Mouse (Mus musculus) hindbrain, embryonic 16.5 days (tissue): ENCODE measurements at regions not wholly inside any gene's neighbourhood (a gene's known extent, or its start where the extent isn't known, plus 50 kb on each side); places are given as distances from the start of the nearest gene placed in this dataset.
A peak's percentile ranks its signal among the peaks of the same experiment; 100 is the strongest.

Experiments
- ATAC-seq: fragments of 200-750 bp; cut with Nextera tagmentation; 2 replicates; pipeline ENCODE4 v1.8.0; 2017; ENCODE audit warnings: moderate TSS enrichment, moderate library complexity
- H3K27ac ChIP-seq: fragments of 300-500 bp; sonication (generic); 2 replicates; pipeline ENCODE4 v1.5.1; 2014; ENCODE audit warnings: low read depth, mild to moderate bottlenecking, control low read depth, low read length, moderate library complexity
- H3K27me3 ChIP-seq: fragments of 300-500 bp; sonication (generic); replicated peaks from 2 replicates; pipeline ENCODE4 v1.6.1; 2014; ENCODE audit warnings: low read length; ENCODE audit not compliant: control insufficient read depth, insufficient read depth
- H3K36me3 ChIP-seq: fragments of 300-500 bp; sonication (generic); 2 replicates; pipeline ENCODE4 v1.6.1; 2014; ENCODE audit warnings: mild to moderate bottlenecking, low read length, moderate library complexity, mixed read lengths; ENCODE audit not compliant: control insufficient read depth, insufficient read depth
- H3K4me1 ChIP-seq: fragments of 300-500 bp; sonication (generic); 2 replicates; pipeline ENCODE4 v1.6.1; 2014; ENCODE audit warnings: low read depth, low read length; ENCODE audit not compliant: control insufficient read depth, insufficient read depth
- H3K4me2 ChIP-seq: fragments of 300-500 bp; sonication (generic); 2 replicates; pipeline ENCODE4 v1.6.1; 2014; ENCODE audit warnings: mild to moderate bottlenecking, low read length, control low read depth, moderate library complexity
- H3K4me3 ChIP-seq: fragments of 300-500 bp; sonication (generic); 2 replicates; pipeline ENCODE4 v1.5.1; 2014; ENCODE audit warnings: mild to moderate bottlenecking, low read length, control low read depth, moderate library complexity
- H3K9ac ChIP-seq: fragments of 300-500 bp; sonication (generic); 2 replicates; pipeline ENCODE4 v1.6.1; 2014; ENCODE audit warnings: low read depth, mild to moderate bottlenecking, control low read depth, low read length, moderate library complexity
- H3K9me3 ChIP-seq: fragments of 300-500 bp; sonication (generic); 2 replicates; pipeline ENCODE4 v1.6.1; 2014; ENCODE audit warnings: mild to moderate bottlenecking, low read length, moderate library complexity; ENCODE audit not compliant: control insufficient read depth
- WGBS: fragments of 180-500 bp; shearing (Covaris S2); extraction: QIAGEN DNeasy Blood & Tissue Kit; methylation state at CpG from one replicate; pipeline ENCODE4 v1.1.7; 2014; 5-methylcytosine and 5-hydroxymethylcytosine counted together

DNA sequence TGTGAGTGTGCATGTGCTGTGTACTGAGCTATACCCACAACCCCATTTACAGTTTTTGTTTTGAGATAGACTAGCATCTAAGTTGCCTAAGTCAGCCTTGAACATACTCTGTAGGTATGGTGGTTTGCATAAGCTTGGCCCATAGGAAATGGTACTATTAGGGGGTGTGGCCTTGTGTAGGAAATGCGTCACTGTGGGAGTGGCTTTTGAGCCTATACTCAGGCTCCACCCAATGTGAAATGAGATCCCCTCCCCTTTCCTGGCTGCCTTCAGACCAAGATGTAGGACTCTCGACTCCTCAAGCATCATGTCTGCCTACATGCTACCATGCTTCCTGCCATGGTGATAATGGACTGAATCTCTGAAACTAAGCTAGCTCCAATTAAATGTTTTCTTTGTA, 109.5 kb upstream of the Frmd6 start:
- Histone ChIP-seq H3K4me1 (no peaks in the 10 kb centered on the region), H3K4me3 (no peak overlapping the region), H3K9me3 (no peaks in the 10 kb centered on the region), H3K4me2 (no peak overlapping the region), H3K9ac (no peak overlapping the region), H3K27ac (no peak overlapping the region), H3K27me3 (no peaks in the 10 kb centered on the region), H3K36me3 (no peaks in the 10 kb centered on the region)
- no peak for ATAC-seq
- 98% methylated on average over 2 of the region's 2 CpGs for WGBS

- no peak overlapping the region for H3K4me3 ChIP-seq
- H3K4me1 ChIP-seq = no peaks in the 10 kb centered on the region
- no peak overlapping the region for H3K4me2 ChIP-seq
- 60% methylated on average over 1 of the region's 1 CpGs for WGBS
- no peaks in the 10 kb centered on the region for H3K36me3 ChIP-seq
- ATAC-seq = no peak
- no peaks in the 10 kb centered on the region for H3K9me3 ChIP-seq
- H3K9ac ChIP-seq = no peak overlapping the region
- H3K27me3 ChIP-seq = no peaks in the 10 kb centered on the region
- H3K27ac ChIP-seq = no peak overlapping the region
Observed at GRCm38 (mm10) chr12:70718602-70719001, 106.7 kb upstream of the Frmd6 start.

- no peak overlapping the region for H3K9ac ChIP-seq
- no peak overlapping the region; the same call in 1 of the 2 replicates for H3K27ac ChIP-seq
- peak; percentile 67; the same call in 1 of the 2 replicates for ATAC-seq
Observed at GRCm38 (mm10) chr12:70719255-70719654, 106.1 kb upstream of the Frmd6 start.

GRCm38 (mm10) chr12:70720178-70720894, 105.0 kb upstream of the Frmd6 start:
- Histone ChIP-seq H3K4me3 (no peak overlapping the region), H3K27ac (no peak overlapping the region), H3K4me2 (no peak overlapping the region), H3K27me3 (no peaks in the 10 kb centered on the region), H3K9ac (no peak overlapping the region), H3K9me3 (no peaks in the 10 kb centered on the region), H3K36me3 (no peaks in the 10 kb centered on the region), H3K4me1 (no peaks in the 10 kb centered on the region)
- 86% methylated on average over 12 of the region's 12 CpGs for WGBS
- no peak for ATAC-seq

More at GRCm38 (mm10) chr12:70719255-70719654, 106.1 kb upstream of the Frmd6 start:
- Histone ChIP-seq H3K4me2 (no peak overlapping the region), H3K36me3 (no peaks in the 10 kb centered on the region), H3K27me3 (no peaks in the 10 kb centered on the region), H3K9me3 (no peaks in the 10 kb centered on the region), H3K4me3 (no peak overlapping the region), H3K4me1 (no peaks in the 10 kb centered on the region)
- WGBS = 63% methylated on average over 4 of the region's 4 CpGs

DNA sequence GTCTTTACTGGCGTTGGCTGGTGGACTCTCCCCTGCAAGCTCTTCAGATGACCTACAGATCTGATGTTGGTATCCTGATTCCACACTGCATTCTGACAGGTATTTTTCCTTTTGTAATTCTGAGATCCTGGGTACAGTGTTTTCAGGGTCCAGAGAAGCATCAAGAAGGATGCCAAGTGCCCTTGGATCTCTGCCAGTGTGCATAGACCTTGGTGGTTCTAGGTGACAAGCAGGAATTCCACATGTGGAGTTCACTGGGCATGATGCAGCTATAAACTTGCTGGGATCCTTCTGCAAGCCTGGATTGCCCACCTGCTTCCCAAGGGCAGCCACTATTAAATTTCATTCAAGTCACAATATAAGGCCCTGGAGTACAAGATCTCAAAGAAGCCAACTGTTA, 100.0 kb upstream of the Frmd6 start:
- H3K4me1 ChIP-seq = no peaks in the 10 kb centered on the region
- H3K27me3 ChIP-seq = no peaks in the 10 kb centered on the region
- H3K9ac ChIP-seq = no peak overlapping the region
- H3K27ac ChIP-seq = no peak overlapping the region
- H3K4me2 ChIP-seq = no peak overlapping the region
- no peak for ATAC-seq
- 97% methylated on average over 1 of the region's 1 CpGs for WGBS
- no peak overlapping the region for H3K4me3 ChIP-seq
- H3K36me3 ChIP-seq = no peaks in the 10 kb centered on the region
- no peaks in the 10 kb centered on the region for H3K9me3 ChIP-seq

GRCm38 (mm10) chr12:70727496-70728259, 97.6 kb upstream of the Frmd6 start:
- no peak overlapping the region for H3K4me3 ChIP-seq
- 67% methylated on average over 10 of the region's 10 CpGs for WGBS
- ATAC-seq = no peak
- no peaks in the 10 kb centered on the region for H3K9me3 ChIP-seq
- H3K36me3 ChIP-seq = no peaks in the 10 kb centered on the region
- no peak overlapping the region for H3K4me2 ChIP-seq
- H3K4me1 ChIP-seq = no peaks in the 10 kb centered on the region
- H3K27me3 ChIP-seq = no peaks in the 10 kb centered on the region
- no peak overlapping the region for H3K27ac ChIP-seq
- H3K9ac ChIP-seq = no peak overlapping the region

GRCm38 (mm10) chr12:70728407-70728806, 96.9 kb upstream of the Frmd6 start:
- 95% methylated on average over 1 of the region's 1 CpGs for WGBS
- no peak for ATAC-seq

GRCm38 (mm10) chr12:70729961-70730360, 95.4 kb upstream of the Frmd6 start:
- Histone ChIP-seq H3K36me3 (no peaks in the 10 kb centered on the region), H3K27me3 (no peaks in the 10 kb centered on the region), H3K4me3 (no peak overlapping the region), H3K9ac (no peak overlapping the region), H3K4me1 (no peaks in the 10 kb centered on the region), H3K4me2 (no peak overlapping the region), H3K9me3 (no peaks in the 10 kb centered on the region), H3K27ac (no peak overlapping the region)
- WGBS = 51% methylated on average over 6 of the region's 6 CpGs
- no peak for ATAC-seq

More at GRCm38 (mm10) chr12:70728407-70728806, 96.9 kb upstream of the Frmd6 start:
- H3K9ac ChIP-seq = no peak overlapping the region
- H3K27ac ChIP-seq = no peak overlapping the region
- H3K4me1 ChIP-seq = no peaks in the 10 kb centered on the region
- no peak overlapping the region for H3K4me3 ChIP-seq
- no peaks in the 10 kb centered on the region for H3K36me3 ChIP-seq
- H3K27me3 ChIP-seq = no peaks in the 10 kb centered on the region
- H3K4me2 ChIP-seq = no peak overlapping the region
- H3K9me3 ChIP-seq = no peaks in the 10 kb centered on the region

DNA sequence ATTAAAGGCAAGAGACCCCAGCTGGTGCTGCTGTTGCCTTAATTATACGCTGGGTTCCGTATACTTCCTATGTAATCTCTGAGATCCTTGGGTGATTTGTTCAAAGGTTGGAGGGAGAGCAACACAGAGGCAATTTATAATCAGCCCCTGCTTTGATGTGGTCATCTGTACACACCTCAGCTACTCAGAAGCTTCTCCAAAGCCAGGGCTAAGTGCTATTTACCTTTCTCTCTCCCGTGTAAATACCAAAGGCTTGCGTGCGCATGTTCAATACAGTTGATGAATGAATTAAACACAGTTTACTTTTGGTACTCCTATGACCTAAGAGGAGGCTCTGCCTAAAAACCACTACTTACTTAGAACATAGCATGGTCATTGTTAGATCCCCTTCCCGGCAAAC, 93.8 kb upstream of the Frmd6 start:
- H3K4me1 ChIP-seq = no peaks in the 10 kb centered on the region
- no peaks in the 10 kb centered on the region for H3K9me3 ChIP-seq
- no peak for ATAC-seq
- no peak overlapping the region for H3K4me3 ChIP-seq
- no peak overlapping the region for H3K27ac ChIP-seq
- 84% methylated on average over 6 of the region's 6 CpGs for WGBS
- H3K36me3 ChIP-seq = no peaks in the 10 kb centered on the region
- H3K27me3 ChIP-seq = no peaks in the 10 kb centered on the region
- H3K4me2 ChIP-seq = no peak overlapping the region
- H3K9ac ChIP-seq = no peak overlapping the region
